Mouse (Mus musculus): ENCODE measurements at regions not wholly inside any gene's neighbourhood (a gene's known extent, or its start where the extent isn't known, plus 50 kb on each side); places are given as distances from the start of the nearest gene placed in this dataset.

DNA sequence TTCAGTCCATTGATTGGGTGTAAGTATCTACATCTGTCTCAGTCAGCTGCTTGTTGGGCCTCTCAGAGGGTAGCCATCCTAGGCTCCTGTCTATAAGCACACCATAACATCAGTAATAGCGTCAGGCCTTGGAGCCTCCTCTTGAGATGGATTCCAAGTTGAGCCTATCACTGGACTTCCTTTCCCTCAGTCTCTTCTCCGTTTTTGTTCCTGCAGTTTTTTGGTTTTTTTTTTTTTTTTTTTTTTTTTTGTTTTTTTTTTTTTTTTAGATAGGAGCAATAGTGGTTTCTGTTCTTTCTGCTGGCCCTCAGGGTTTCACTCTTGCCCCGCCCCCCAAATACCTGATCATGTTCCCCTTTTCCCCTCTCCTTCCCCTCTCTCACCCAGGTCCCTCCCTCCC is 80.6 kb upstream of the Dph5 start:
- ATAC-seq (replicated peaks; ENCODE audit: insufficient number of reproducible peaks, low FRiP score, low TSS enrichment, poor library complexity, severe bottlenecking): no peak

DNA sequence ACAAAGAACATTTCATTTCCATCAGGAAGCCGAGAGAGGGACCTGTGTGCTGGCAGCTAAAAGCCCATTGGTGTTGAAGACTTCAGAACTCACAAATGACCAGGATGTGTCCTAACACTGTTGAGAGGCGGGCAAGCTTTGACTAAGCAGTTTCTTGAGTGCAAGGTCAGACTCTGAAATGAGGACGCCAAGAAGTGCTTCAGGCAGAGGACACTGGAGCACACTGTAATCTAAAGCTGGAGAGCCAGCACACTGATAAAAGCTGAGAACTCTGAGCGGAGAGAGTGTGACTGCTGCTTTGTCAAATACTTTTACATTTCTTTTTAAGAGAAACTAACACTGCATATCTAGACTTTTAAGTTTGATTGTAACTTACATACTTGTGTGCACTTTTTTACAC is 72.5 kb upstream of the Dph5 start:
- ATAC-seq (replicated peaks; ENCODE audit: insufficient number of reproducible peaks, low FRiP score, low TSS enrichment, poor library complexity, severe bottlenecking): no peak

DNA sequence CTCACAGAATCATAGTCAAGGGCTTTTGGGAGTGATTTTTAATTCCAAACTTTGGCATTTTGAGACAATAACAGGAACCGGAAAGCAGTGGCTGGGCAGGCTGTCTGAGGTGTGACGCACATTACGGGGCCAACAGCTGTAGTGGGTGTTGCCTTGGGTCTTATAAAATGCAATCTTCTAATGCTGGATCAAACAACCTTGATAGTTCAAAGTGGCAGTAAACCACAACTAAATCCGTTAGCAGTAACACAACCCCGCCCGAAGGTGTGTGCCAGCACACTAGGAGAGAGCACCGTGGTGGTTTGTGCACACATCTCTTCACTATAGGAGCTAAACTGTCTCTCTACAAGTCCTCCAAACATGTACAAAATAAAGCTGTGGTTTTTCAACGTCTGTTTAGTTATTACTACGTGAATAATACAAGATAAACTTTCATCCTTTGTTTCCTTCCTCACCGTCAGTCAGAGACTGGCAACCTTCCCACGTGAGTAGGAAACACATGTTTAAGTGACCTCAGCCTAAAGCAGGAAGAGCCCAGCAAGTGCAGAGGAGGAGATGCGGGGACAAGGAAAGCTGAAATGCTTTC is 72.0 kb upstream of the Dph5 start:
- ATAC-seq (replicated peaks; ENCODE audit: insufficient number of reproducible peaks, low FRiP score, low TSS enrichment, poor library complexity, severe bottlenecking): peak; percentile 66

DNA sequence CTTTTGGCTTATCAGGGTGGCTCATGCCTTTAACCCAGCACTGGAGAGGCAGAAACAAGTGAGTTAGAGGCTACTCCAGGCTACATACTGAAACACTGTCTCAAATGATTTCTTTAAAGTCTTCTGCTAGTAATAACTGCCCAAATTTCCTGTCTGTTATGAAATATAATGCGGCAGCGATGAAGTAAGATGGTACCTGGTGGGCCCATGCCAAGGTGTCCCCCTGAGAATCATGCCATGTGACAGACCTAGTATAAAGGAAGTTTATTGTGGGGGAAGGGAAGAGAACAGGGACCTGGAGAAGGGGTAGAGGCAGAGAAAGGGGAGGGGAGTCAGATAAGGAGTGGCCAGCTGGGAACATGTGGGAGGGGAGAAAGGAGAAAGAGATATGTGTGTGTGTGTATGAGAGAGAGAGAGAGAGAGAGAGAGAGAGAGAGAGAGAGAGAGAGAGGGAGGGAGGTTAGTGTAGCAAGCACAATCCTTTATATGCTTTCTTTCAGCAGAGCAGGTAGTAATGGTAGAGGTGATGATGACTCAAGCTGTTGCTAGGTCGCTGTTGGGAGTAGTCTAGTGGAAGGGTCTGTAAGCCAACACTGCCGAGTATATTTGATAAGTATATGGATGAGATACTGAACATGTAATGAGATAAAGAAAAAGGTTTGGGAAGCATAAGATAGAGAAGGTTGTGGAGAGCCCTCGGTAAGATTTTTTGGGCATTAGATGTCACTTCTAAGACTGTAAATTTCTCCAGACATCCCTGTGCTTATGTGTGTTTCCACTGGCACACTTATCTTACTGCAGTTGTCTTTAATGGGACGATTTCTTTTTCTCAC is 71.1 kb upstream of the Dph5 start:
- no peak for ATAC-seq (replicated peaks; ENCODE audit: insufficient number of reproducible peaks, low FRiP score, low TSS enrichment, poor library complexity, severe bottlenecking)

DNA sequence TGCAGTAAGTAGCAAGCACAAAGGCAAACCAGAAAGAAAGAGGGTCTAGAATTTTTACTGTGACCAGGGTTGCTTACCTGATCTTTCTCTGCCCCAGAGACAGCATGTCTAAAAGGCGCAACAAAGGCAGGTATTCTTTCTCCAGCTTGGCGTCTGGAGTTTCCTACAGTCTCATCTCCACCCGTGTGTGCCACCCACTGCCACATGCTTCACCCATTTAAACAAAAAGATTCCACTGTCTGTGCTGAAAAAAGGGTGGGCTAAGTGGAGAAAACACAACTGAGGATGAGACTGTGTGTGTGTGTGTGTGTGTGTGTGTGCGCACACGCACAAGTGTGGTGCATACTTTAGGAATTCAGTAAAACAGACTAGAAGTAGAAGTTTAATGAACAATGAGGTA is 69.9 kb upstream of the Dph5 start:
- ATAC-seq (replicated peaks; ENCODE audit: insufficient number of reproducible peaks, low FRiP score, low TSS enrichment, poor library complexity, severe bottlenecking): no peak

- ATAC-seq (replicated peaks; ENCODE audit: insufficient number of reproducible peaks, low FRiP score, low TSS enrichment, poor library complexity, severe bottlenecking): no peak
These were observed 68.9 kb upstream of the Dph5 start for GRCm38 (mm10) chr3:115818734-115819133.

DNA sequence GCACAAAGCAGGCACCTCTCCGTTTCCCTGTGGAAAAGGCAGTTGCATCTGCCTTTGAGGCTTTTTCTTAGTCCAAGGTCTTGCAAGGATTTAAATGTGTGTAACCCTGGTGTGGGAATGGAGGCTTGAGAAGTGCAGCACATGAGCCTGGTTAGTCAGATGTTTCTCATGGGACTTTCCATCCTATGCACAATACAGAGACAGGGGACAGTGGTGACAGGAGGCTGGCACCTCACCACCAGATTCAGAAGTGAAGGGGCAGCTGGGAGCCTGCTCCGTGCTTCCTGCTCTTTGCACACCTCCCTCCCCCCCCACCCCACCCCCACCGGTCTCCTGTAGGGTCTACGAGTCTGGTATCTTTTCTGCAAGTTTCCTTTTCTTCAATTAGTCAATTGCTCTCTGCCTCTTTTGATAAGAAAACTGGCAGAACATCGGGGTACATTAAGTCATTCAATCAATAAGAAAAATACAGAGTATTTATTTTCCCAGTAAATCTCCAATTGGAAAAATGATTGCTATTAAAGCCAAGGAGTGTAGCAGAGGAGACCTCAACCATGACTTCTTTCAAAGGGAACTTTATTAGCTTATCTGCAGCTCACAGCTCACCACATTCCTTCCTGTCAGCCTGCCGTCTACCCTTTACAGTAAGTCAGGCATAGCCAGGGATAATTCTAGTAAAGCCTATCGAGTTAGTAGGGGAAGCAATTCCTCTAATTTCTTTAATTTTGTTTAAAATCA is 68.1 kb upstream of the Dph5 start:
- ATAC-seq (replicated peaks; ENCODE audit: insufficient number of reproducible peaks, low FRiP score, low TSS enrichment, poor library complexity, severe bottlenecking): no peak

DNA sequence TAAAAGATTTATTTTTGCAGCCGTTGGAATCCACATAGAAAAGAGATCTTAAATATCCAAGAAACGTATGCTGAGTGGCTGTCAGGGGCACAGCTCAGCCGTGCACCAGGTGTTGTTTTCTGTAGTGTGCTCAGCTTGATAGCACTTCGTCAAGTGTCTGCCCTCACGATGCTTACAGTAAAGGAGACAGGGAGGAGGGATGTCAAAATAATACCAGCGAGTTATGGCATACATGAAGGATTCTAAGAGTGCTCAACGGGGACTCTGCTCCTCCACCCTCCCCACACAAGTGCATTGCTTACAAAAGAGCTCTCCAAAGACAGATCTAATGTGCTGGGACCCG is 67.5 kb upstream of the Dph5 start:
- no peak for ATAC-seq (replicated peaks; ENCODE audit: insufficient number of reproducible peaks, low FRiP score, low TSS enrichment, poor library complexity, severe bottlenecking)

- no peak for ATAC-seq (replicated peaks; ENCODE audit: insufficient number of reproducible peaks, low FRiP score, low TSS enrichment, poor library complexity, severe bottlenecking)
These were observed 66.0 kb upstream of the Dph5 start for GRCm38 (mm10) chr3:115821627-115822026.

GRCm38 (mm10) chr3:115822491-115822890 is 65.1 kb upstream of the Dph5 start:
- no peak for ATAC-seq (replicated peaks; ENCODE audit: insufficient number of reproducible peaks, low FRiP score, low TSS enrichment, poor library complexity, severe bottlenecking)

DNA sequence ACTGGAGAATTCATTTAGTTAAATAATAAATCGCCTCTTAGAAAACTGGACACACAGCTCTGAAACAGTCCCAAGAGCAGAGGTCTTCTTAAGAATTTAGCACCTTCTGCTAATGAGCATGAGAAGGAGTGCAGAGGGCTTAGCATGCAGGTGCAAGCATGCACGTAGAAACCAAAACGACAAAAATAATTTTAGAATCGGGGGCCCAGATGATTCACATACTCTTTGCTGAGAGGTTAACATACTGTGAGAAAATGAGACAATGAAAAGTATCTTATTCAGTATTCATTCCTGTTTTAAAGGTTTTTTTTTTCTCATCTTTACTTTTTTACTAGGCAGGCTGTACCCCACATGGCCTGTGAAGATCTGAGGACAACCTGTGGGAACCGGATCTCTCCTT is 63.9 kb upstream of the Dph5 start:
- ATAC-seq (replicated peaks; ENCODE audit: insufficient number of reproducible peaks, low FRiP score, low TSS enrichment, poor library complexity, severe bottlenecking): no peak

- no peak for ATAC-seq (replicated peaks; ENCODE audit: insufficient number of reproducible peaks, low FRiP score, low TSS enrichment, poor library complexity, severe bottlenecking)
These were observed 62.8 kb upstream of the Dph5 start for GRCm38 (mm10) chr3:115824792-115825191.

DNA sequence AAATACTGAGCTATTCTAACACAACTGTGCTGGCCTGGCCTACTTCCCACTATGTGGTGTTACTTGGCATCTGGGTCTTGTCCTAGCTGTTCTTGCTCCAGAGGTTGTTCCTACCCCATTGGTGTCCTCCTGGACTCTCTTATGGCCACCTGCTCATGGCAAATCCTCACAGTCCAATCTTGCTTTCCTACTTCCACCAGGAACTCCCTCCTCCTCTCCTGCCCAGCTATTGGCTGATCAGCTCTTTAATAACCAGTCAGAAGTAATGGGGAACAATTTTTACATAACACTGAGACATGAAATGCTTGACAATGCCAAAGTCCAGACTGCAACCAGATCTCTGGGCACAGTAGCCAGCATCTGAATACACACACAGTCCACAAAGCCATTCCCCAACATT is 52.3 kb upstream of the Dph5 start:
- ATAC-seq (replicated peaks; ENCODE audit: insufficient number of reproducible peaks, low FRiP score, low TSS enrichment, poor library complexity, severe bottlenecking): no peak

- ATAC-seq (replicated peaks; ENCODE audit: insufficient number of reproducible peaks, low FRiP score, low TSS enrichment, poor library complexity, severe bottlenecking): no peak
These were observed 49.9 kb upstream of the Dph5 start for GRCm38 (mm10) chr3:115837617-115838216.

Measured in monocyte, adult 5-6 weeks (primary cell).